10 mouse cellular contexts compared by ENCODE assay signal in the genomic region with DNA sequence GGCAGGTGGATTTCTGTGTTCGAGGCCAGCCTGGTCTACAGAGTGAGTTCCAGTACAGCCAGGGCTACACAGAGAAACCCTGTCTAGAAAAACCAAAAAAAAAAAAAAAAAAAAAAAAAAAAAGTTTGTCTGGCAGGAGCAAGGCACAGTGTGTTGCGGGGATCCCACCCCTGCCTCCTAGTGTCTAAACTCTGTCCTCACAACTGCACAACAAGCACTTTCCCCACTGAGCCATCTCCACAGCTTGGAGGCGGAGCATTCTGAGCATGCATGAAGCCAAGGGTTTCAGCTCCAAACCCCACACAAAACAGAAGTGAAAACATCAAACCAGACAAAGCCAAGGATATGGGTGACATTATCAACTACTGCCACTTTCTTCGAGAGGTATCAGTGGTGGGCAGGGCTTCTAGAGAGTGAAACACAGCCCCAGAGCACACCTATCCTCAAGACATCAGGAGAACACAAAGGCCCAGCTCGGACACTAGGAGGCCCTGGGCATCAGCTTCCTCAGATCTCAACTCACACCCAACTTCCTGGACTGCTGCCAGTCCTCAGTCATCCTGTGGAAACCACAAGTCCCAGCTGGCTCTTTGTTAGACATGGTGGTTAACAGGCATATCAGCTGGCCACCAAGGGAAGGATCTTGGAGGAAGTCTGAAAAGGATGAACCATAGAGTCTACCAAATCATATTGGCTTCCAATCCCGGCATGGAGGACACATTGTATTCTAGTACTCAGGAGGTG. TPM values are rescaled to one million over a fixed set of nuclear protein-coding genes. Genes with fewer than 3 reads are reported as not detected.
DNase-seq lines count a peak whose midpoint lies in the region; ATAC-seq and TF ChIP-seq lines count a peak whose summit lies in the region.
"Had no signal": no experiment of that assay in that cellular context is flagged by ENCODE, and none has a peak within 500 bp of the region (broad histone marks: within the 10 kb centered on the region; RNA-seq: fewer than 3 reads in every experiment).

No protein-coding gene starts in this region.

- no peak overlapping the region for H3K4me2 ChIP-seq in liver, embryonic 14.5 days (ENCODE audit: low read depth)
- no peak overlapping the region for H3K4me2 ChIP-seq in hindbrain, embryonic 16.5 days (ENCODE audit: low read length)
- H3K4me2 ChIP-seq: embryonic facial prominence, embryonic 15.5 days had no signal

- TF ChIP-seq CTCF in thymus, adult 2 months (IDR thresholded peaks at IDR 0.05; ENCODE audit: borderline replicate concordance, control insufficient read depth, extremely low read depth, insufficient read depth, low read length, poor library complexity): no peak
- no peak for TF ChIP-seq CTCF in liver, embryonic 14.5 days (IDR thresholded peaks at IDR 0.05; ENCODE audit: low read depth)

- peak; percentile 38 to 40 for DNase-seq in adrenal gland, postnatal 36 days
- DNase-seq in adrenal gland, postnatal 10 days: no peak
- peak; percentile 20 for DNase-seq in thymus, postnatal 0 days (ENCODE audit: low spot score)
- DNase-seq in thymus, adult 2 months: no peak
- no peak for DNase-seq in liver, embryonic 14.5 days (ENCODE audit: low read depth in 3 of 3, low spot score in 3 of 3)
- peak; percentile 42 for DNase-seq in splenic B cell, adult 2 months (ENCODE audit: low read depth, low spot score)
- no peak for DNase-seq in cerebellum, postnatal 10 days

- no peak overlapping the region for H3K9ac ChIP-seq in liver, embryonic 14.5 days (replicated peaks)
- H3K9ac ChIP-seq in hindbrain, embryonic 16.5 days (ENCODE audit: low read depth, low read length): no peak overlapping the region
- H3K9ac ChIP-seq: embryonic facial prominence, embryonic 15.5 days had no signal

- 0 out of 2 replicates have a peak, but pooled peaks have one; percentile 8 for ATAC-seq in liver, embryonic 14.5 days (ENCODE audit: insufficient read depth)
- no peak for ATAC-seq in hindbrain, embryonic 16.5 days

- no peaks in the 10 kb centered on the region for H3K9me3 ChIP-seq in liver, embryonic 14.5 days (ENCODE audit: control insufficient read depth, low read length)
- no peaks in the 10 kb centered on the region for H3K9me3 ChIP-seq in hindbrain, embryonic 16.5 days (ENCODE audit: control insufficient read depth, low read length)
- H3K9me3 ChIP-seq: embryonic facial prominence, embryonic 15.5 days; limb, embryonic 10.5 days had no signal

- WGBS in thymus, adult 2 months: 51% methylated on average over 6 of the region's 6 CpGs
- 49% methylated on average over 6 of the region's 6 CpGs for WGBS in liver, embryonic 14.5 days (ENCODE audit: insufficient replicate concordance)
- 90% methylated on average over 6 of the region's 6 CpGs for WGBS in hindbrain, embryonic 16.5 days

- 0 out of 2 replicates have a peak, but pooled peaks cover 2% of the 10 kb centered on the region for H3K4me1 ChIP-seq in thymus, adult 2 months (replicated peaks; ENCODE audit: control insufficient read depth, insufficient read depth, low read length)
- H3K4me1 ChIP-seq in liver, embryonic 14.5 days (replicated peaks; ENCODE audit: control insufficient read depth in 2 of 2, insufficient read depth in 2 of 2, low read length in 1 of 2): peaks cover 2 to 3% of the 10 kb centered on the region in 2 experiments; a peak in 2 of 4 replicates
- H3K4me1 ChIP-seq in hindbrain, embryonic 16.5 days (ENCODE audit: control insufficient read depth, insufficient read depth, low read depth, low read length): peaks cover under 1% of the 10 kb centered on the region; the same call in 1 of the 2 replicates

- H3K4me3 ChIP-seq in thymus, adult 2 months (ENCODE audit: control insufficient read depth, insufficient read depth, low read length): no peak overlapping the region
- H3K4me3 ChIP-seq in liver, embryonic 14.5 days (ENCODE audit: insufficient read depth in 1 of 2, low read depth in 2 of 2, low read length in 2 of 2): no peak overlapping the region
- H3K4me3 ChIP-seq in hindbrain, embryonic 16.5 days (ENCODE audit: low read length): no peak overlapping the region
- H3K4me3 ChIP-seq: embryonic facial prominence, embryonic 15.5 days; limb, embryonic 10.5 days had no signal

- TF ChIP-seq POLR2A in thymus, adult 2 months (IDR thresholded peaks at IDR 0.05; ENCODE audit: control insufficient read depth, extremely low read depth, insufficient read depth, low read length, poor library complexity): no peak

- no peak for TF ChIP-seq EP300 in liver, embryonic 14.5 days (IDR thresholded peaks at IDR 0.05; ENCODE audit: low read depth)

- H3K27ac ChIP-seq in thymus, adult 2 months (ENCODE audit: control insufficient read depth, insufficient read depth, low read length): no peak overlapping the region
- no peak overlapping the region for H3K27ac ChIP-seq in liver, embryonic 14.5 days
- no peak overlapping the region for H3K27ac ChIP-seq in hindbrain, embryonic 16.5 days (ENCODE audit: low read depth, low read length)
- H3K27ac ChIP-seq: embryonic facial prominence, embryonic 15.5 days; limb, embryonic 10.5 days had no signal

- peaks cover 21% of the 10 kb centered on the region for H3K36me3 ChIP-seq in thymus, adult 2 months (ENCODE audit: control insufficient read depth, insufficient read depth, low read length)
- H3K36me3 ChIP-seq in liver, embryonic 14.5 days (replicated peaks; ENCODE audit: control insufficient read depth, insufficient read depth, low read depth): peaks cover 39% of the 10 kb centered on the region
- H3K36me3 ChIP-seq in splenic B cell, adult 2 months (ENCODE audit: control insufficient read depth, insufficient read depth, low read length, poor library complexity, severe bottlenecking): peaks cover 4% of the 10 kb centered on the region
- peaks cover 17% of the 10 kb centered on the region for H3K36me3 ChIP-seq in hindbrain, embryonic 16.5 days (ENCODE audit: control insufficient read depth, insufficient read depth, low read length)

- H3K27me3 ChIP-seq in thymus, adult 2 months (ENCODE audit: control insufficient read depth, insufficient read depth, low read length): no peaks in the 10 kb centered on the region
- H3K27me3 ChIP-seq in liver, embryonic 14.5 days (ENCODE audit: control insufficient read depth, insufficient read depth, low read length): no peaks in the 10 kb centered on the region
- no peaks in the 10 kb centered on the region for H3K27me3 ChIP-seq in splenic B cell, adult 2 months (ENCODE audit: control insufficient read depth, insufficient read depth, low read length, poor library complexity, severe bottlenecking)
- no peaks in the 10 kb centered on the region for H3K27me3 ChIP-seq in hindbrain, embryonic 16.5 days (replicated peaks; ENCODE audit: control insufficient read depth, insufficient read depth, low read length)
- H3K27me3 ChIP-seq: embryonic facial prominence, embryonic 15.5 days had no signal

RNA-seq across cellular contexts. Expression of a gene that starts 6.8 kb away (rescaled TPM):
- total RNA-seq in adrenal gland, postnatal 36 days (2021): 10 to 100 TPM; 36.2 to 37.7 TPM
- total RNA-seq in adrenal gland, postnatal 10 days (2021): 10 to 100 TPM; 28.1 to 29.6 TPM
- polyA plus RNA-seq in thymus, postnatal 0 days (2015; fragmentation: Nextera tagmentation; extraction: Ambion mirVana): 11.9 and 13.8 TPM in 2 replicates
- polyA plus RNA-seq in thymus, adult 2 months (2012; rRNA removed): 121 and 145 TPM in 2 replicates
- polyA plus RNA-seq in liver, embryonic 14.5 days (2012; rRNA removed): 7.9 and 8.9 TPM in 2 replicates
- polyA plus RNA-seq in liver, embryonic 14.5 days (2014; fragmentation: Nextera tagmentation; extraction: Ambion mirVana): 4.1 and 4.3 TPM in 2 replicates
- polyA plus RNA-seq in hindbrain, embryonic 16.5 days (2015; fragmentation: Nextera tagmentation; extraction: Ambion mirVana): 5.7 and 8.2 TPM in 2 replicates

RNA-seq across cellular contexts. Expression of a gene that starts 10.6 kb away (rescaled TPM):
- 10 to 100 TPM; 57.3 to 63.1 TPM for total RNA-seq in adrenal gland, postnatal 36 days (2021)
- 10 to 100 TPM; 49.2 to 57.8 TPM for total RNA-seq in adrenal gland, postnatal 10 days (2021)
- 36.7 and 41.3 TPM in 2 replicates for polyA plus RNA-seq in thymus, postnatal 0 days (2015; fragmentation: Nextera tagmentation; extraction: Ambion mirVana)
- 146 and 176 TPM in 2 replicates for polyA plus RNA-seq in thymus, adult 2 months (2012; rRNA removed)
- 25.4 and 28.8 TPM in 2 replicates for polyA plus RNA-seq in liver, embryonic 14.5 days (2012; rRNA removed)
- 19.9 and 22.6 TPM in 2 replicates for polyA plus RNA-seq in liver, embryonic 14.5 days (2014; fragmentation: Nextera tagmentation; extraction: Ambion mirVana)
- 40.0 and 62.2 TPM in 2 replicates for polyA plus RNA-seq in hindbrain, embryonic 16.5 days (2015; fragmentation: Nextera tagmentation; extraction: Ambion mirVana)

RNA-seq across cellular contexts. Expression of a gene that starts 41.9 kb away (rescaled TPM):
- total RNA-seq in adrenal gland, postnatal 36 days (2021): 1 to 10 TPM; 7.1 to 8.1 TPM
- 10 to 100 TPM in 1 of 2 experiments, 1 to 10 TPM in 1; 6.8 to 12.7 TPM for total RNA-seq in adrenal gland, postnatal 10 days (2021)
- polyA plus RNA-seq in thymus, postnatal 0 days (2015; fragmentation: Nextera tagmentation; extraction: Ambion mirVana): 8.0 and 8.4 TPM in 2 replicates
- 7.2 and 9.5 TPM in 2 replicates for polyA plus RNA-seq in thymus, adult 2 months (2012; rRNA removed)
- 1.8 and 3.2 TPM in 2 replicates for polyA plus RNA-seq in liver, embryonic 14.5 days (2012; rRNA removed)
- 2.2 and 2.4 TPM in 2 replicates for polyA plus RNA-seq in liver, embryonic 14.5 days (2014; fragmentation: Nextera tagmentation; extraction: Ambion mirVana)
- polyA plus RNA-seq in hindbrain, embryonic 16.5 days (2015; fragmentation: Nextera tagmentation; extraction: Ambion mirVana): 16.0 and 16.4 TPM in 2 replicates

RNA-seq across cellular contexts. Expression of a gene that starts 42.0 kb away (rescaled TPM):
- 1 to 10 TPM; 3.7 to 4.3 TPM for total RNA-seq in adrenal gland, postnatal 36 days (2021)
- 1 to 10 TPM; 4.0 to 4.1 TPM for total RNA-seq in adrenal gland, postnatal 10 days (2021)
- polyA plus RNA-seq in thymus, postnatal 0 days (2015; fragmentation: Nextera tagmentation; extraction: Ambion mirVana): 1.4 TPM in 2 replicates
- polyA plus RNA-seq in thymus, adult 2 months (2012; rRNA removed): 0.31 and 0.32 TPM in 2 replicates
- polyA plus RNA-seq in liver, embryonic 14.5 days (2012; rRNA removed): 0.09 and 0.21 TPM in 2 replicates
- 0.53 and 0.83 TPM in 2 replicates for polyA plus RNA-seq in liver, embryonic 14.5 days (2014; fragmentation: Nextera tagmentation; extraction: Ambion mirVana)
- polyA plus RNA-seq in hindbrain, embryonic 16.5 days (2015; fragmentation: Nextera tagmentation; extraction: Ambion mirVana): 1.2 and 1.4 TPM in 2 replicates

Comparison
In these comparisons a context has a peak if more than half of its experiments do, and no peak if none do; other contexts are left out.
1. DNase-seq: peak in adrenal gland, postnatal 36 days (2 of 2), thymus, postnatal 0 days (single experiment) and splenic B cell, adult 2 months (single experiment); none in adrenal gland, postnatal 10 days (single experiment), thymus, adult 2 months (single experiment), liver, embryonic 14.5 days (0 of 3) and cerebellum, postnatal 10 days (0 of 2).